Mouse (Mus musculus) lung, adult 2 months (tissue): ENCODE data around the gene Mettl7a1.

Source experiments
- CTCF ChIP-seq: fragments of 200-500 bp; IDR thresholded peaks from 2 replicates; pipeline ENCODE4 v1.5.1; 2011; ENCODE audit warnings: mild to moderate bottlenecking, low read length, control low read depth; ENCODE audit not compliant: insufficient read depth
- POLR2A ChIP-seq: fragments of 200-500 bp; IDR thresholded peaks from 2 replicates; pipeline ENCODE4 v1.6.1; 2011; ENCODE audit warnings: low read depth, mild to moderate bottlenecking, control low read depth, low read length, borderline replicate concordance; ENCODE audit errors: extremely low read depth

DNA sequence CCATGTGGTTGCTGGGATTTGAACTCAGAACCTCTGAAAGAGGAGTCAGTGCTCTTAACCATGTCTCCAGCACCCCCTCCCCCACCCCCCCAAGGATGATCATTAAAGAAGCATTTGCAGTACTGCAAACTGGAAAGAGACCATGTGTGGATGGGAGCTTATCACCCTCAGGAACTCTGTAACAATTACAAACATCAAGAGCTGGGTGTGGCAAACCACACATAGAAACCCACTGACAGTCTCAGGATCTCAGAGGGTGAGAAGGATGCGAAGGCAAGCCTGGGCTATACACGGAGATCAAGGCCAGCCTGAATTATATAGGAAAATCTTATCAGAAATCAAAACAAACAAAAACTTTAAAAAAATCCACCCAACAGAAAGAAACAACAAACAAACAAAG is 2.3 kb downstream of the Mettl7a1 start:
- TF ChIP-seq CTCF: no peak
- no peak for TF ChIP-seq POLR2A
